Mouse (Mus musculus): Measurements from ENCODE around the gene Kras.
A peak's percentile ranks its signal among the peaks of the same experiment; 100 is the strongest.

Gene Kras

DNA sequence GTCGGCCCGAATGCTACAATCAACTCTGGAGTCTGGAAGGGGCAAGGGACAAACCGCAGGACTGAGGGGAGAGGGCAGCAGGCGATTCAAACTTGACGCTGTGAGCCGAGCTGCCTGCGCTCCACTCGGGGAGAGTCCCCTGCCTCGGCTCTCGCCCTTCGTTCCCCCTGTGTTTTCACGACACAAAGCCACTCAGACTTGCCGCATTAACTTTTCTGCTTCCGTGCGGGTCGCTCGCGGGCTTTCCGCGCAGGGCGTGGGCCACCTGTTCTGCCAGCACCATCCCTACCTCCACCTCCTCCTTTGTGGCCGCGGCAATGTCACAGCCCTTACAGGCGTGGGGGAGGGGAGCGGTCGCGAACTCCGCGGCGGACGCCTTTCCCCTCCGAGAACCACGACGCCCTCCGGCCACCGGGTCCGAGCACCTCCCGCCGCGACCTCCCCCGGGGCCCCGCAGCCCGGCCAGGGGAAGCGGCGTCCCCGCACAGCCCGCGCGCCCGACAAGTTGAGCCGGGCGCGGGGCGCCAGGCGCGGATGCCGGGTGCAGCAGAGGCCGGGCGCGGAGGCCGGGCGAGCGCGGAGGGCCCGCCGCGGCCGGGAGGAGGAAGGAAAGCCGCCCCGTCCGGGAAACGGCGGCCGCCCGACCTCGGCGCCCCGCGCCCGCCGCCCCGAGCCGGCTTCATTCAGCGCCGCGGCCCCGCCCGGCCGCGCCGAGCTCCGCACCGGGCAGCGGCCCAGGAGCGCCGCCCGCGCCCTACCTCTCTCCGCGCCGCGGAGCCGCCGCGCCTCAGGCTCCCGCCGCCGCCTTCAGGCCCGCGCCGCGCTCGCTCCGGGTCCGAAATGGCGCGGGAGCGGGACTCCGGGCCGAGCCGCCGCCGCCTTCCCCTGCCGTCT, 501 bp downstream of the Kras start:
- DNase-seq (ENCODE audit: low read depth, low spot score), result peak; percentile 40

GRCm38 (mm10) chr6:145247886-145248285, 2.2 kb downstream of the Kras start:
- no peak for DNase-seq (ENCODE audit: low read depth, low spot score)

- no peak for DNase-seq (ENCODE audit: low read depth, low spot score)
Observed at GRCm38 (mm10) chr6:145246841-145247240, 3.2 kb downstream of the Kras start.

GRCm38 (mm10) chr6:145242521-145242920, 7.5 kb downstream of the Kras start:
- no peak for DNase-seq (ENCODE audit: low read depth, low spot score)

DNA sequence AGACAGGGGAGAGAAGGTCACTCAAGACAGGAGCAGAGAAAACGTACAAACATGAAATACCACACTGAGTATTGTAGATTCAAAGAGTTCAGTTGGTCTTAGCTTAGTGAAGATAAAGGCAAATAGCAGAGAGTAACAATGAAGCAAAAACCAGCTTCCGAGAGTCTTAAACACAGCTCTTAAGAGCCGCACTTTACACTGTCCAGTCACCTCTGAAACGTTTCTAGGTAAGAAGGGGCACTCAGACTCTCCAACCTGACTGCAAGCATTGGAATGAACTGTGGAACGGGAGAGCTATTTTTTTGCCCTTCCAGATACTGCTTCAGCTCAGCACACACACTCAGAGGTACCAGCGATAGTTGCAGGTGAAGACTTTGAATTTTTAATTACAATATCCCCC, 9.8 kb downstream of the Kras start:
- DNase-seq (ENCODE audit: low read depth, low spot score), result no peak

DNA sequence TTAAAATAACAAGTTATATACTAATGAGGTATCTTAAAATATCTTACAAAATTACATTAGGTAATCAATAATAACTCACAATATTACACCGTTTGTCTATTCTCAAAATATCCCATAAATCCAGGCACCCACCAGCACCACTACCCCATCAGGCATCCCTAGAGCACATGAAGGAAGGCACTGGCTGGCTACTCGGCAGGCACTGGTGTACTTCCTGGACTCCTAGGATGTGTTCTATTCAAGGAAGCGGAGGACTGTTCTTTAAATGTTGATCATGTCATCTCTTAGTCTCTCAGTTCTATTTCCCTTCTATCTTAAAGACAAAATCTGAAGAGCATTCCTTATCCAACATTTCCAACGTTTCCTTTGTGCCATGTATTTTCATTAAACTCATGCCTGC, 12.9 kb downstream of the Kras start:
- no peak for DNase-seq (ENCODE audit: low read depth, low spot score)

DNA sequence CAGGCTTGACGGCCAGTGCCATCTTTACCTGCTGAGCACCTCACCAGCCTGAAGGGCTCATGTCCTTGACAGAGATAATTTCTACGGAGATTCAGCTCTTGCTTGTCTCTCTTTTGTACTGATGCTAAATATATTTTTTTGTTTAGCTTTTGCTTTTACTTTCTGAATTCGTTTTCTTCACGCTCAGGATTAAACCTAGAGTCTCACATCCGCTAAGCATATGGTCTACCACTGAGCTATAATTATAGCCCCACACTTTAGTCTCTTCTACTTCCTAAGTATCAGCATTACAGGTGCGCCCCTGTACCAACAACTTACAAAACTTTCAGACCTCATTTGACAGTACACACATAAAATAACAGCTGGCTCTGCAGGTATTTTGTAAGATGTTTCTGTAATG, 14.7 kb downstream of the Kras start:
- no peak for DNase-seq (ENCODE audit: low read depth, low spot score)

DNA sequence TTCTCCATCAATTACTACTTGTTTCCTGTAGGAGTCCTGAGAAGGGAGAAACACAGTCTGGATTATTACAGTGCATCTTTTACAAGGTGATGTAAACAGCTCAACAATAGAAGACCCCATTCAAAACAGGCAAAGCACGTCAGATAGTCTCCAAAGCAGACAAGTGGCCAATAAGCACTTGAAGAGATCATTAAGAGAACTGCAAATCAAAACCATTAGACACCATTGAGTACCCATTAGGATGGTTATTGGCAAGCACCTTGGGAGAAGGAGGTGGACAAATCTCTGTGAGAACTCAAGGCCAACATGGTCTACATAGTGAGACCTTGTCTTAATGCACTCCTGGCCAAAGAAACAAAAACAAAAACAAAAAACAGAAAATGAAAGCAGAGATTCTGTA, 15.6 kb downstream of the Kras start:
- no peak for DNase-seq (ENCODE audit: low read depth, low spot score)

DNA sequence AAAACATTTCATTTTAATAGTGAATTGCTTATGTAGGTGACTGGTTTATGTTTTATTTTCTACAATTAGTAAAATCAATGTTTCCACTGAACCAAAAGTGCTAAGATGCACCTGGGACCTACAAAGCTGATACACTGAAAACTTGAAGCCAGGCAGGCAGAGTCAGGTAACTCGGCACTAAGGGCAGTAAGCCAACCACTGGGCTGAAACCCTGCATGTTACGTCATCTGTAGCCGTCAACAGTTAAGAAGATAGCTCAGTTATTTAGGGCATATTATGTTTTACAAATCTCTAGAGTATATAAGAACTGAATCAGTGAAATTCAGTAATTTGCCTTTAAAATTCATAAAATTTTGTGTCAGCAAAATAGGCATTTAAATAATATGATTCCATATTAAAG, 23.7 kb downstream of the Kras start:
- DNase-seq (ENCODE audit: low read depth, low spot score), result no peak

GRCm38 (mm10) chr6:145224246-145224645, 25.8 kb downstream of the Kras start:
- no peak for DNase-seq (ENCODE audit: low read depth, low spot score)

GRCm38 (mm10) chr6:145215826-145216225, 34.2 kb downstream of the Kras start:
- DNase-seq (ENCODE audit: low read depth, low spot score), result no peak

DNA sequence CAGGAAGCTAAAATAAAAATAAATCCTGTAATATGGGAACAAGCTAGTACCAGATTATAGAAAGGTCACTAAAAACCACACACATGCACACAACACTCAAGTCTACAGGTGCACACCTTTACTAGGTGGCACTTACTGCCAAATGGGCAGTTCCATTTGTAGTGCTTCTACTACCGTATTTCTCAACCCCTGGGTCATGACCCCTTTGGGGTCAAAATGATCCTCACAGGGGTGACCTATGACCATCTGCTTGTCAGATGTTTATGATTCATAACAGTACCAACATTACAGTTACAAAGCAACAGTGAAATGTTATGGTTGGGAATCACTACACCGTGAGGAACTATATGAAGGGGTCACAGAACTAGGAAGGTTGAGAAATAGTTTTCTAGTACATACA, 36.1 kb downstream of the Kras start:
- DNase-seq (ENCODE audit: low read depth, low spot score), result no peak

GRCm38 (mm10) chr6:145211376-145212305, 38.4 kb downstream of the Kras start:
- DNase-seq (ENCODE audit: low read depth, low spot score), result no peak

DNA sequence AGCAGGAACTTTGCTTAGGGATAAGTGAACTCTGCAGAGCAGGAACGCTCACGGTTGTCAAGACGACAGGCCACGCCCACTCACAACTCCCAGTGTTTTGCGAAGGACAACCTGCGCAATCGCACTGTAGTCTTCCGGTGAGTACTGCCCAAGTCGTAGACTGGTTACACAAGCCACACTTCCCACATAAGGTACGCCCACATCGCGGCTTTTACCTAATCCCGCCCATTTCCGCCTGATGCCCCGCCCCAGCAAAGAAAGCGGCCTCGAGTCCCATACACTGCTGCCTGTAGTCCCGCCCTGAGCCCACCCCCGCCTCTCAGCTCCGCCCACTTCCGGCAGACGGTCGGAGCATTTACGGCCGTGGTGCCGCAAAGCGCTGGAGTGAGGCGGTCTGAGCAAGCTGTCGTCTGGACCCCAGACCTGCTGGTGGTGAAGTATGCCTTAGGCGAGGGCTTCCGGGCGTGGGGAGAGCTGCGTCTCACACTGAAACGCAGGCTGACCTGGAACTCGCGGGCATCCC, 39.2 kb downstream of the Kras start, which contains the start of the genes Casc1 and Etfrf1:
Gene Casc1 (minus strand): TSS at position 190 of the 523 bp plus-strand sequence.
Gene Etfrf1 (plus strand): TSS at position 319 of the 523 bp plus-strand sequence.
- DNase-seq (ENCODE audit: low read depth, low spot score), result peak; percentile 99

DNA sequence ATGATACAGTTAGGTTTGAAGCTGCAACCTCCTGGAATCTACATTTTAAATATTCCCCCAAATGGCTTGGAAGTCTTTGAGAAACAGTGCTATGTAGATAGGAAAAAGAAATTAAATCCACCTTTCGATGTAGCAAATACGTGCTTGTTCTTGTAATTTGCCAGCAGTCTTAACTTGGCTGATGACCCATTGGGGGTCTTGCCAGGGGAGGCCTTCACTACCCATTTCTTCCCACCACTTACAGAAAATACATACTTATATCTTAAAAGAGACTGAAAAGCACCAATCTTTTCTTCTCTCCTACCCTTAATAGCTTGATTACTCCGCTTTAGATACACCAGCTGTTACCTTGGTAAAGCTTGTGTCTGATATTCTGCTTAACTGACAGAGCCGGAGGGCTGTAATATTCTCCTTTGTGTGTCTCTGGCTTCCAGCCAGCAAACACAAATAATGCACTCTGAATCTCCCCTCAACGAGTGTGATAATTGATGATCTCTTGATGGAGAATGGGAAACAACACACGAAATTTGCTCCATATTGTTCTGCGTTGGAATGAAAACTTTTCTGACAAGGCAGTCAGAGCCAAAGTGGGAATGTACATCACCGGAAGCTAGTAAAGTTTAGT, 39.9 kb downstream of the Kras start:
- peak; percentile 9 for DNase-seq (ENCODE audit: low read depth, low spot score)

DNA sequence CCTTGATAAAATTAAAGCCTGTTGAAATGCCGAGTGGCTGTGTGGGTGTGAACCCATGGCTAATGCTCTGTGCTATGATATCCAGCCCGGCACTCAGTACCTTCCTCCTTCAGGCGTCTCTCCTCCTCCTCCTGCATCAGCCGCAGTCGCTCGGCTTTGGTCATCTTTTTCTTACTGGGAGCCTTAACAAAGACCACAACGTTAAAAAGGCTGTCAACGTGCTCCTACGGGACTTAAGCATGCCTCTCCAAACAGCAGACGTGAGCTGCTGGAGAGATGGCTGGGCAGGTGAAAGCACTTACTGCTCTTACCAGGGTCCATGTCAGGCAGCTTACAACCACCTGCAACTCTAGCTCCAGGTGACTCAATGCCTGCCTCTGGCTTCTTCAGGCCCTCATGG, 44.9 kb downstream of the Kras start:
- DNase-seq (ENCODE audit: low read depth, low spot score), result no peak

DNA sequence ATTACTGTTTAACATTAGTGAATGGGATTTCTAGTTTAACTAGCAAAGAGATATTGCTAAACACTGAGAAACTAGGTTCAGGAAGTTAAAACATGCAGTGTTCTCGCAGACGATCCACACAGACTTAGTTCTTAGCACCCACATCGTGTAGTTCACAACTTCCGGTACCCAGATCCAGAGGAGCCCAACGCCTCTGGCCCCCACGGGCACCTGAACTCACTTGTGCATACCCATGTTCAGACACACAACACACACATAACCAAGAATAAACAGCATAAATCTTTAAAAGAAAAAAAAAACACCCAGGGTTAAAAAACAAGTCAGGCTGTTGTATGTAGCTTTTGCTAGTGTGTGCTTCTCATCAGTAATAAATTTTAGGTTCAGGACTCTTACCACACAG, 45.6 kb downstream of the Kras start:
- DNase-seq (ENCODE audit: low read depth, low spot score), result no peak

DNA sequence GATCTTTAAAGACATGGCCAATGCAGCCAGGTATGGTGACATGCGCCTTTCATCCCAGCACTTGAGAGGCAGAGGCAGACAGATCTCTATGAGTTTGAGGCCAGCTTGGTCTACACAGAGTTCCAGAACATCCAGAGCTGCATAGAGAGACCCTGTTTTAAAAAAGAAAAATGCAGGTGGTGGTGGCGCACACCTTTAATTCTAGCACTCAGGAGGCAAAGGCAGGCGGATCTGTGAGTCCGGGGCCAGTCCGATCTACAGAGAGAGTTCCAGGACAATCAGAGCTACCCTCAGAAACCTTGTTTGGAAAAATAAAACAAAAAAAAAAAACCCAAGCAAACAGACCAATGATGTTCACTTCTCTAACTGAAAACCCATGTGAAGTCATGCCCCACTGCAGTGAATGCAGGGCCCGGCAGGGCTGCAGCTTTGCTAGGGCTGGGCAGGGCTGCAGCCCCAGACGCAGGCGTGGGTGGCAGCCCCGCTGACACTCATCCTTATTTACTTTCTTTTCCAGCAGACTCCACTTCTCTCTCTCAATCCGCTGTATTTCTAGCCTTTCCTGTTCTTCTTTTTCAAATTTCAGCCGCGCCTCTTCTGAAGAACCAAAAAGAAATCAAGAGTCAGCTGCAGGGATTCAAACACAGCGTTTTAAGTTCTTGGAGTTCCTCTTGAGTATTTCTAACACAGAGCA, 47.5 kb downstream of the Kras start:
- no peak for DNase-seq (ENCODE audit: low read depth, low spot score)

DNA sequence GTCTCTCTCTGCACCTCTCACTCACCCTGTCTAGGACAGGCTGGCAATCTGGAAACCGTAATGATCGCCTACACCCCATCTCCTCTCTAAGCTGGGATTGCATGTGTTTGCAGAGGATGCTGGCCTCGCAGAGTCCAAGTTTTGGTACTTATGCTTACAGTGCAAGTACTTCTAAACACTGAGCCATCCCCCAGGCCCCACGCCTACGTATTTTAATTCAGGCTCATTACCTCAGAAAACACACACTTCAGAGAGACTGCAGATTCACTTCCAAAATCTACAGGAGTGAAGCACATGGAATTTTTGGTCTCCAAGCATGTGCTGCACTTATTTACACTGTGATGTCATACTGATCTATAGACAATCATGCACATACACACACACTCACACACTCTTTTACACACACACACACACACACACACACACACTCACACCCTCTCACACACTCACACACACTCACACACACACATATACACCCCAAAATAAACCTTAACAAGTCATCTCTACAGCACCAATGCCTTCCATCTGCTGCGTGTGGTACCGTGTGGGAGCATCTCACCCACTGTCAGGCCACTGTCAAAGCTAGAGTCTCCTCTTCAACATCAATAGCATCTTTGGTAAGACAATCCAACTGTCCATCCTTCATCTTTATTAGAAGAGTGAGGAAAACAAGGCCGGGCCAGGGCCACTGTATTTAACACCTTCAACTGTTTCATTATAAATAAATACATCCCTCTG, 51.9 kb downstream of the Kras start:
- DNase-seq (ENCODE audit: low read depth, low spot score), result no peak

GRCm38 (mm10) chr6:145193446-145193845, 56.6 kb downstream of the Kras start:
- no peak for DNase-seq (ENCODE audit: low read depth, low spot score)

All from forelimb bud, embryonic 11.5 days (tissue).